8 mouse cellular contexts compared by ENCODE assay signal in the genomic region with DNA sequence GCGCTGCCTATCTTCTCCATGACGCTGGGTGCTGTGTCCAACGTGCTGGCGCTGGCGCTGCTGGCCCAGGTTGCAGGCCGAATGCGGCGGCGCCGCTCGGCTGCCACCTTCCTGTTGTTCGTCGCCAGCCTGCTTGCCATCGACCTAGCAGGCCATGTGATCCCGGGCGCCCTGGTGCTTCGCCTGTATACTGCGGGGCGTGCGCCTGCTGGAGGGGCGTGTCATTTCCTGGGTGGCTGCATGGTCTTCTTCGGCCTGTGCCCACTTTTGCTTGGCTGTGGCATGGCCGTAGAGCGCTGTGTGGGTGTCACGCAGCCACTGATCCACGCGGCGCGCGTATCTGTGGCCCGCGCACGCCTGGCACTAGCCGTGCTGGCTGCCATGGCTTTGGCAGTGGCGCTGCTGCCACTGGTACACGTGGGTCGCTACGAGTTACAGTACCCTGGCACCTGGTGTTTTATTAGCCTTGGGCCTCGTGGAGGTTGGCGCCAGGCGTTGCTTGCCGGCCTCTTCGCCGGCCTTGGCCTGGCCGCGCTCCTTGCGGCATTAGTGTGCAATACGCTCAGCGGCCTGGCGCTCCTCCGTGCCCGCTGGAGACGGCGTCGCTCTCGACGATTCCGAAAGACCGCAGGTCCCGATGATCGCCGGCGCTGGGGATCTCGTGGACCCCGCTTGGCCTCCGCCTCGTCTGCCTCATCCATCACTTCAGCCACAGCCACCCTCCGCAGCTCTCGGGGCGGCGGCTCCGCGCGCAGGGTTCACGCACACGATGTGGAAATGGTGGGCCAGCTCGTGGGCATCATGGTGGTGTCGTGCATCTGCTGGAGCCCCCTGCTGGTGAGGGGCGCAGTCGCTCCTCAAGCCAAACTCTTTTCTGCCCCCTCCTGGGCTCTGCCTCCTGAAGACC. TPM values are rescaled to one million over a fixed set of nuclear protein-coding genes. Genes with fewer than 3 reads are reported as not detected.
A peak's percentile ranks its signal among the peaks of the same experiment; 100 is the strongest.
DNase-seq lines count a peak whose midpoint lies in the region; ATAC-seq and TF ChIP-seq lines count a peak whose summit lies in the region.

No protein-coding gene starts in this region.

- peak overlapping the region; percentile 68 for H3K9ac ChIP-seq in hindbrain, embryonic 11.5 days (ENCODE audit: low read depth, low read length)
- peak overlapping the region; percentile 65 for H3K9ac ChIP-seq in limb, embryonic 13.5 days
- peak overlapping the region; percentile 49; the same call in 1 of the 2 replicates for H3K9ac ChIP-seq in midbrain, embryonic 16.5 days (ENCODE audit: low read depth, low read length)
- H3K9ac ChIP-seq in stomach, embryonic 15.5 days = 0 out of 2 replicates have a peak overlapping the region, but pooled peaks have one; percentile 2

- H3K4me2 ChIP-seq in hindbrain, embryonic 11.5 days (replicated peaks; ENCODE audit: low read depth, low read length) = peak overlapping the region; percentile 74
- H3K4me2 ChIP-seq in limb, embryonic 13.5 days (replicated peaks) = peak overlapping the region; percentile 76
- peak overlapping the region; percentile 48 for H3K4me2 ChIP-seq in midbrain, embryonic 16.5 days (ENCODE audit: low read length)
- peak overlapping the region; percentile 75 for H3K4me2 ChIP-seq in stomach, embryonic 15.5 days

- H3K27me3 ChIP-seq in hindbrain, embryonic 11.5 days (ENCODE audit: control insufficient read depth, insufficient read depth, low read length) = peaks cover 6% of the 10 kb centered on the region
- peaks cover 9% of the 10 kb centered on the region; the same call in 1 of the 2 replicates for H3K27me3 ChIP-seq in limb, embryonic 13.5 days
- H3K27me3 ChIP-seq in midbrain, embryonic 16.5 days (ENCODE audit: control insufficient read depth, insufficient read depth, low read depth, low read length) = no peaks in the 10 kb centered on the region
- no peaks in the 10 kb centered on the region for H3K27me3 ChIP-seq in stomach, embryonic 15.5 days (replicated peaks)

- intact Hi-C loops in heart, postnatal 25 days (cut with DNase I) = no loop called here

- 0 out of 2 replicates have a peak, but pooled peaks have one; percentile 11 for TF ChIP-seq CTCF in bone marrow macrophage, adult 2 months (IDR thresholded peaks at IDR 0.05; ENCODE audit: low read depth, low read length)
- TF ChIP-seq CTCF in embryonic fibroblast, embryonic 13.5 days (IDR thresholded peaks at IDR 0.05; ENCODE audit: borderline replicate concordance, insufficient read depth, low read length) = peak; percentile 84

- no peak overlapping the region for H3K4me3 ChIP-seq in bone marrow macrophage, adult 2 months (ENCODE audit: insufficient read depth, low read length)
- H3K4me3 ChIP-seq in embryonic fibroblast, embryonic 13.5 days (ENCODE audit: insufficient read depth, low read length) = no peak overlapping the region
- peak overlapping the region; percentile 31 for H3K4me3 ChIP-seq in hindbrain, embryonic 11.5 days (ENCODE audit: low read depth, low read length)
- H3K4me3 ChIP-seq in limb, embryonic 13.5 days = peak overlapping the region; percentile 48
- H3K4me3 ChIP-seq in midbrain, embryonic 16.5 days (ENCODE audit: low read depth, low read length) = peak overlapping the region; percentile 29
- H3K4me3 ChIP-seq in stomach, embryonic 15.5 days (replicated peaks) = peak overlapping the region; percentile 35

- no peaks in the 10 kb centered on the region for H3K36me3 ChIP-seq in hindbrain, embryonic 11.5 days (ENCODE audit: control insufficient read depth, insufficient read depth, low read length)
- peaks cover 56% of the 10 kb centered on the region for H3K36me3 ChIP-seq in limb, embryonic 13.5 days
- peaks cover 18% of the 10 kb centered on the region for H3K36me3 ChIP-seq in midbrain, embryonic 16.5 days (ENCODE audit: control insufficient read depth, insufficient read depth, low read length)
- H3K36me3 ChIP-seq in stomach, embryonic 15.5 days = peaks cover 21% of the 10 kb centered on the region

- peak; percentile 39 to 60 for DNase-seq in heart, adult 18-20 months
- no peak for DNase-seq in heart, postnatal 25 days (ENCODE audit: low spot score)
- DNase-seq in hindbrain, embryonic 11.5 days (ENCODE audit: low spot score) = peak; percentile 92

- no peak for TF ChIP-seq POLR2A in bone marrow macrophage, adult 2 months (IDR thresholded peaks at IDR 0.05; ENCODE audit: borderline replicate concordance, low read depth, low read length)
- TF ChIP-seq POLR2A in embryonic fibroblast, embryonic 13.5 days (IDR thresholded peaks at IDR 0.05; ENCODE audit: low read depth, low read length) = no peak

- ATAC-seq in hindbrain, embryonic 11.5 days (ENCODE audit: low FRiP score) = peak; percentile 55
- ATAC-seq in limb, embryonic 13.5 days (ENCODE audit: low FRiP score, low read depth) = peak; percentile 55; the same call in 1 of the 2 replicates
- peak; percentile 54 for ATAC-seq in midbrain, embryonic 16.5 days
- peak; percentile 16; the same call in 1 of the 2 replicates for ATAC-seq in stomach, embryonic 15.5 days (ENCODE audit: insufficient read depth, low FRiP score, low read depth)

- H3K9me3 ChIP-seq in hindbrain, embryonic 11.5 days (ENCODE audit: control insufficient read depth, low read length) = no peaks in the 10 kb centered on the region
- H3K9me3 ChIP-seq in limb, embryonic 13.5 days = no peaks in the 10 kb centered on the region
- H3K9me3 ChIP-seq in midbrain, embryonic 16.5 days (replicated peaks; ENCODE audit: control insufficient read depth, low read length, poor library complexity, severe bottlenecking) = no peaks in the 10 kb centered on the region
- H3K9me3 ChIP-seq in stomach, embryonic 15.5 days = no peaks in the 10 kb centered on the region

- WGBS in hindbrain, embryonic 11.5 days = 22% methylated on average over 80 of the region's 80 CpGs
- 20% methylated on average over 80 of the region's 80 CpGs for WGBS in limb, embryonic 13.5 days
- 20% methylated on average over 79 of the region's 80 CpGs for WGBS in midbrain, embryonic 16.5 days
- WGBS in stomach, embryonic 15.5 days = 26% methylated on average over 80 of the region's 80 CpGs

- no peaks in the 10 kb centered on the region for H3K4me1 ChIP-seq in bone marrow macrophage, adult 2 months (ENCODE audit: control insufficient read depth, insufficient read depth, low read length)
- H3K4me1 ChIP-seq in embryonic fibroblast, embryonic 13.5 days (ENCODE audit: control insufficient read depth, insufficient read depth, low read length) = peaks cover 4% of the 10 kb centered on the region
- H3K4me1 ChIP-seq in hindbrain, embryonic 11.5 days (replicated peaks; ENCODE audit: control insufficient read depth, insufficient read depth, low read length) = peaks cover 5% of the 10 kb centered on the region
- peaks cover 40% of the 10 kb centered on the region for H3K4me1 ChIP-seq in limb, embryonic 13.5 days
- H3K4me1 ChIP-seq in midbrain, embryonic 16.5 days (ENCODE audit: control insufficient read depth, insufficient read depth, low read length) = peaks cover 12% of the 10 kb centered on the region
- peaks cover 49% of the 10 kb centered on the region for H3K4me1 ChIP-seq in stomach, embryonic 15.5 days

- H3K27ac ChIP-seq in bone marrow macrophage, adult 2 months (ENCODE audit: insufficient read depth, low read depth, low read length) = no peak overlapping the region
- H3K27ac ChIP-seq in embryonic fibroblast, embryonic 13.5 days (ENCODE audit: insufficient read depth, low read length) = no peak overlapping the region
- no peak overlapping the region for H3K27ac ChIP-seq in hindbrain, embryonic 11.5 days (ENCODE audit: low read depth, low read length)
- no peak overlapping the region for H3K27ac ChIP-seq in limb, embryonic 13.5 days
- H3K27ac ChIP-seq in midbrain, embryonic 16.5 days (ENCODE audit: low read length) = peak overlapping the region; percentile 58
- no peak overlapping the region for H3K27ac ChIP-seq in stomach, embryonic 15.5 days

RNA-seq across cellular contexts. Expression of a gene that starts 1.8 kb away (rescaled TPM):
- total RNA-seq in heart, adult 18-20 months (2021) = under 1 TPM; 0.07 to 0.41 TPM
- total RNA-seq in heart, postnatal 25 days (2021) = under 1 TPM; 0.25 to 0.34 TPM
- polyA plus RNA-seq in bone marrow macrophage, adult 2 months (2012; ENCODE audit: insufficient read depth, insufficient read length, missing spikeins) = 0.16 and 0.53 TPM in 2 replicates
- polyA plus RNA-seq in embryonic fibroblast, embryonic 13.5 days (2011; ENCODE audit: insufficient read length, low read depth, missing spikeins) = 2.1 and 2.4 TPM in 2 replicates
- 0.49 and 1.0 TPM in 2 replicates for polyA plus RNA-seq in hindbrain, embryonic 11.5 days (2014; fragmentation: Nextera tagmentation; extraction: Ambion mirVana)
- polyA plus RNA-seq in limb, embryonic 13.5 days (2015; fragmentation: Nextera tagmentation; extraction: Ambion mirVana) = 0.89 and 1.2 TPM in 2 replicates
- polyA plus RNA-seq in midbrain, embryonic 16.5 days (2015; fragmentation: Nextera tagmentation; extraction: Ambion mirVana) = 0.97 and 1.1 TPM in 2 replicates
- 4.4 and 5.4 TPM in 2 replicates for polyA plus RNA-seq in stomach, embryonic 15.5 days (2015; fragmentation: Nextera tagmentation; extraction: Ambion mirVana)

RNA-seq across cellular contexts. Expression of a gene that starts 15.8 kb away (rescaled TPM):
- total RNA-seq in heart, adult 18-20 months (2021) = 10 to 100 TPM; 23.1 to 27.3 TPM
- 10 to 100 TPM; 27.3 to 29.9 TPM for total RNA-seq in heart, postnatal 25 days (2021)
- polyA plus RNA-seq in bone marrow macrophage, adult 2 months (2012; ENCODE audit: insufficient read depth, insufficient read length, missing spikeins) = 25.6 and 32.2 TPM in 2 replicates
- 47.4 and 63.3 TPM in 2 replicates for polyA plus RNA-seq in embryonic fibroblast, embryonic 13.5 days (2011; ENCODE audit: insufficient read length, low read depth, missing spikeins)
- 176 and 182 TPM in 2 replicates for polyA plus RNA-seq in hindbrain, embryonic 11.5 days (2014; fragmentation: Nextera tagmentation; extraction: Ambion mirVana)
- 163 and 167 TPM in 2 replicates for polyA plus RNA-seq in limb, embryonic 13.5 days (2015; fragmentation: Nextera tagmentation; extraction: Ambion mirVana)
- polyA plus RNA-seq in midbrain, embryonic 16.5 days (2015; fragmentation: Nextera tagmentation; extraction: Ambion mirVana) = 126 and 132 TPM in 2 replicates
- polyA plus RNA-seq in stomach, embryonic 15.5 days (2015; fragmentation: Nextera tagmentation; extraction: Ambion mirVana) = 183 and 191 TPM in 2 replicates

RNA-seq across cellular contexts. Expression of a gene that starts 30.7 kb away (rescaled TPM):
- total RNA-seq in heart, adult 18-20 months (2021) = 10 to 100 TPM; 51.1 to 52.7 TPM
- 10 to 100 TPM; 58.6 to 58.8 TPM for total RNA-seq in heart, postnatal 25 days (2021)
- polyA plus RNA-seq in bone marrow macrophage, adult 2 months (2012; ENCODE audit: insufficient read depth, insufficient read length, missing spikeins) = 148 and 174 TPM in 2 replicates
- 40.2 and 41.2 TPM in 2 replicates for polyA plus RNA-seq in embryonic fibroblast, embryonic 13.5 days (2011; ENCODE audit: insufficient read length, low read depth, missing spikeins)
- polyA plus RNA-seq in hindbrain, embryonic 11.5 days (2014; fragmentation: Nextera tagmentation; extraction: Ambion mirVana) = 21.6 and 22.6 TPM in 2 replicates
- polyA plus RNA-seq in limb, embryonic 13.5 days (2015; fragmentation: Nextera tagmentation; extraction: Ambion mirVana) = 28.7 and 29.8 TPM in 2 replicates
- polyA plus RNA-seq in midbrain, embryonic 16.5 days (2015; fragmentation: Nextera tagmentation; extraction: Ambion mirVana) = 27.4 and 28.7 TPM in 2 replicates
- 29.2 and 34.8 TPM in 2 replicates for polyA plus RNA-seq in stomach, embryonic 15.5 days (2015; fragmentation: Nextera tagmentation; extraction: Ambion mirVana)

RNA-seq across cellular contexts. Expression of a gene that starts 46.7 kb away (rescaled TPM):
- 10 to 100 TPM; 15.2 to 15.9 TPM for total RNA-seq in heart, adult 18-20 months (2021)
- 10 to 100 TPM; 20.0 to 21.6 TPM for total RNA-seq in heart, postnatal 25 days (2021)
- 27.9 and 28.4 TPM in 2 replicates for polyA plus RNA-seq in bone marrow macrophage, adult 2 months (2012; ENCODE audit: insufficient read depth, insufficient read length, missing spikeins)
- 64.2 and 70.2 TPM in 2 replicates for polyA plus RNA-seq in embryonic fibroblast, embryonic 13.5 days (2011; ENCODE audit: insufficient read length, low read depth, missing spikeins)
- 187 and 205 TPM in 2 replicates for polyA plus RNA-seq in hindbrain, embryonic 11.5 days (2014; fragmentation: Nextera tagmentation; extraction: Ambion mirVana)
- 138 and 143 TPM in 2 replicates for polyA plus RNA-seq in limb, embryonic 13.5 days (2015; fragmentation: Nextera tagmentation; extraction: Ambion mirVana)
- polyA plus RNA-seq in midbrain, embryonic 16.5 days (2015; fragmentation: Nextera tagmentation; extraction: Ambion mirVana) = 92.4 and 105 TPM in 2 replicates
- 180 and 185 TPM in 2 replicates for polyA plus RNA-seq in stomach, embryonic 15.5 days (2015; fragmentation: Nextera tagmentation; extraction: Ambion mirVana)

Comparison
In these comparisons a context has a peak if more than half of its experiments do, and no peak if none do; other contexts are left out.
1. H3K4me3 ChIP-seq: peak in hindbrain, embryonic 11.5 days (single experiment), limb, embryonic 13.5 days (single experiment), midbrain, embryonic 16.5 days (single experiment) and stomach, embryonic 15.5 days (single experiment); none in bone marrow macrophage, adult 2 months (single experiment) and embryonic fibroblast, embryonic 13.5 days (single experiment).
2. H3K9ac ChIP-seq: peak in every context shown above with its lines; median percentile 68 in hindbrain, embryonic 11.5 days; 65 in limb, embryonic 13.5 days; 49 in midbrain, embryonic 16.5 days; 2 in stomach, embryonic 15.5 days.
3. Peak in every context shown above with its lines, with median percentiles within 50 percentile points of each other: ATAC-seq and H3K4me2 ChIP-seq.